Mouse (Mus musculus): ENCODE results near the gene Celf5. TPM values are rescaled to one million over a fixed set of nuclear protein-coding genes. Genes with fewer than 3 reads are reported as not detected.
A peak's percentile ranks its signal among the peaks of the same experiment; 100 is the strongest.

Celf5 gene
- total RNA-seq, 1 experiment from 2014 or later, result 0.60 TPM

GRCm38 (mm10) chr10:81485479-81486018 is 3.0 kb upstream of the Celf5 start:
- no peak for ATAC-seq (replicated peaks in 1 of 2; ENCODE audit: insufficient read depth in 1 of 2, low FRiP score in 2 of 2, low TSS enrichment in 1 of 2, low read depth in 1 of 2, poor library complexity in 2 of 2, severe bottlenecking in 2 of 2)

GRCm38 (mm10) chr10:81485060-81485449 is 2.5 kb upstream of the Celf5 start:
- ATAC-seq (replicated peaks in 1 of 2; ENCODE audit: insufficient read depth in 1 of 2, low FRiP score in 2 of 2, low TSS enrichment in 1 of 2, low read depth in 1 of 2, poor library complexity in 2 of 2, severe bottlenecking in 2 of 2), result peak in 1 of 2 experiments; percentile 31; a peak in 1 of 4 replicates

- ATAC-seq (replicated peaks in 1 of 2; ENCODE audit: insufficient read depth in 1 of 2, low FRiP score in 2 of 2, low TSS enrichment in 1 of 2, low read depth in 1 of 2, poor library complexity in 2 of 2, severe bottlenecking in 2 of 2), result no peak
These were observed 2.0 kb upstream of the Celf5 start for GRCm38 (mm10) chr10:81484441-81485059.

- peak; percentile 25 to 49; a peak in 2 of 4 replicates for ATAC-seq (replicated peaks in 1 of 2; ENCODE audit: insufficient read depth in 1 of 2, low FRiP score in 2 of 2, low TSS enrichment in 1 of 2, low read depth in 1 of 2, poor library complexity in 2 of 2, severe bottlenecking in 2 of 2)
These were observed 1.5 kb upstream of the Celf5 start for GRCm38 (mm10) chr10:81483983-81484382.

DNA sequence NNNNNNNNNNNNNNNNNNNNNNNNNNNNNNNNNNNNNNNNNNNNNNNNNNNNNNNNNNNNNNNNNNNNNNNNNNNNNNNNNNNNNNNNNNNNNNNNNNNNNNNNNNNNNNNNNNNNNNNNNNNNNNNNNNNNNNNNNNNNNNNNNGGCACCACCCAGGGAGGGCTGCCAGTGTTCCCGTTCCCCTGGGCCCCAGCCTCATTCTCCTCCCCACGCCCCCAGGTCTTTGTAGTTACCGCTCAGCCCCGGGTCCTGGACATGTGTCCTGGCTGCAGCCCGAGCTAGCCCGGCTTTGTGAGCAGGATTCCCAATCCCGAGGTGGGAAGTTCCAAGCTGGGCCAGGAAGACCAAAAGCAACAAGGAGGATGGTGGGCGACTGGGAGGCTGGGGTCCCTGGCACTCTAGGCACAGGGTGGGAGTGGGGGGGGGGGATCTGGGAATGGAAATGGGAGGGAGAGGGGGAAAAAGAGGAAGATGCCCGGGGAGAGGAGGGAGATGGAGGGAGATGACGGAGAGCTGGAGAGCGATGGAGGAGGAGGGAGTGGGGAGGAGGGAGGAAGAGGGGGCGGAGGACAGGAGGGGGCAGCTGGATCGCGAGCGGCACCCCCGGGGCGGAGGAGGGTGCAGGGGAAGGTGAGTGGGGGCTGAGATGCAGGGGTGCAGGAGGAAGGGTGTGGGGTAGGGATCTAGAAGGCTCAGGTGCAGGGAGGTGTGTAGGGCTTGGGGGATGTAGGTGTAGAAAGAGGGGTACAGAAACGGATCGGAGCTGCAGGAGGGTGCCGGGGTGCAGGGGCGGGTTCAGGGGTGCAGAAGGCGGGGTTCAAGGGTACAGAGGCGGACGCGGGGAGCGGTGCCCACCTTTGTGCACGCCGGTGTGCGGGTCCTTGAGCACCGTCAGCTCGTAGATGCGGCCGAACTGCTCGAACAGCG is 640 bp downstream of the Celf5 start:
- no peak for ATAC-seq (replicated peaks in 1 of 2; ENCODE audit: insufficient read depth in 1 of 2, low FRiP score in 2 of 2, low TSS enrichment in 1 of 2, low read depth in 1 of 2, poor library complexity in 2 of 2, severe bottlenecking in 2 of 2)

DNA sequence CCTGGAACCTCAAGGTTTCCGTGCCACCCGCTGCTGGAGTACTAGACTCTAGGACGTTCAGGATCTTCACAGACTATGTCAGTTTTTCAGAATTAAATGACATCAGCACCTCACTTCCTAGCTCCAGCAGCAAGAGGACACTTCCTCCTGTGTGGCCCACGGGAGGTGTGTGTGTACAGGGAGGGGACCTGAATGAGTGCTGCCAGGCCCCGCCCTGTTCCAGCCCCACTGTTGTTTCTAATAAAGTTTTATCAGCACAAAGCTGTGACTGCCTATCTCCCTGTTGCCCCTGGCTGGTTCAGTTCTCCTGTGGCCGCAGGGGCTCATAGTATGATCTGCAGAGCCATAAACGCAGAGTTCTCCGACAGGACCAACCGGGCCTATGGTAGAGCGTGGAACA is 8.0 kb downstream of the Celf5 start:
- no peak for ATAC-seq (replicated peaks in 1 of 2; ENCODE audit: insufficient read depth in 1 of 2, low FRiP score in 2 of 2, low TSS enrichment in 1 of 2, low read depth in 1 of 2, poor library complexity in 2 of 2, severe bottlenecking in 2 of 2)

DNA sequence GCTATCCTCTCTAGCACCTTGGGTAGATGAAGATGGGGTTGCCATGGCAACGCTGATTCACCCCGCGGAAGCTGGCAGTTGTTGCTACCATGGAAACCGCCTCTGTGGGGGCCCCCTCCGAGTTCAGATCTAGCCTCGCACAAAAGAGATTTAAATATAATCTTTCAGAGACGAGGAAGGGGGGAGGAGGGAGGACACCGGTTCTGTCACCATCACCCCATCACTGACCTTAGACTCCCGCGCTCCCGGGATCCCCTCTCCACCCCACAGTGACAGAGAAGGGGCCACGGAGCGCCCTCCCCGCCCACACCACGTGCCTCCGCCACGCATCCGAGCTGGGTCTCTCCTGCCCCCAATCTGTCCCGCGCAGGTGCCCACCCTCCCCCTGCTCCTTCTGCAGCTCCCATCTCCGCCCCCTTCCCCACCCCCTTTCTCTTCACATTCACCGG is 9.5 kb downstream of the Celf5 start:
- no peak for ATAC-seq (replicated peaks in 1 of 2; ENCODE audit: insufficient read depth in 1 of 2, low FRiP score in 2 of 2, low TSS enrichment in 1 of 2, low read depth in 1 of 2, poor library complexity in 2 of 2, severe bottlenecking in 2 of 2)

GRCm38 (mm10) chr10:81472403-81473002 is 10.0 kb downstream of the Celf5 start:
- ATAC-seq (replicated peaks in 1 of 2; ENCODE audit: insufficient read depth in 1 of 2, low FRiP score in 2 of 2, low TSS enrichment in 1 of 2, low read depth in 1 of 2, poor library complexity in 2 of 2, severe bottlenecking in 2 of 2), result no peak

- ATAC-seq (replicated peaks in 1 of 2; ENCODE audit: insufficient read depth in 1 of 2, low FRiP score in 2 of 2, low TSS enrichment in 1 of 2, low read depth in 1 of 2, poor library complexity in 2 of 2, severe bottlenecking in 2 of 2), result 0 out of 4 replicates have a peak, but pooled peaks of 1 of the 2 experiments have one; percentile 9
These were observed 12.1 kb downstream of the Celf5 start for GRCm38 (mm10) chr10:81470454-81470853.

DNA sequence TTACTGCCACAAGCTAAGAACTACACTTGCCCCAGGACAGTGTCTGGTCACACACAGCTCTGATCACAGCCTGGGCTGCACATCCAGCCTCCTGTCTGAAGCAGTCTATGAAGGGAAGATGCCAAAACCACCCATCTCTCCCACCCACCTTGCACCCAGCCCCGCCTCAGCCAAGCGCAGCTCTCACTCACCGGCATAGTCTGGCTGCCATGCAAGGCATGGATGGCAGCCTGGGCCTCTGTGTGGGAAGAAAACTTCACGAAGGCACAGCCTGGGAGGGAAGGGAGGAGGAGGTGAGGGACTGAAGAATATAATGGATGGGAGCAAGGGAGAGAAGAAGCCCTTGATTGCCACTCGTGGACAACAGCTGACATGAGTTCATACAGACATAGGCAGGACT is 13.3 kb downstream of the Celf5 start:
- no peak for ATAC-seq (replicated peaks in 1 of 2; ENCODE audit: insufficient read depth in 1 of 2, low FRiP score in 2 of 2, low TSS enrichment in 1 of 2, low read depth in 1 of 2, poor library complexity in 2 of 2, severe bottlenecking in 2 of 2)

DNA sequence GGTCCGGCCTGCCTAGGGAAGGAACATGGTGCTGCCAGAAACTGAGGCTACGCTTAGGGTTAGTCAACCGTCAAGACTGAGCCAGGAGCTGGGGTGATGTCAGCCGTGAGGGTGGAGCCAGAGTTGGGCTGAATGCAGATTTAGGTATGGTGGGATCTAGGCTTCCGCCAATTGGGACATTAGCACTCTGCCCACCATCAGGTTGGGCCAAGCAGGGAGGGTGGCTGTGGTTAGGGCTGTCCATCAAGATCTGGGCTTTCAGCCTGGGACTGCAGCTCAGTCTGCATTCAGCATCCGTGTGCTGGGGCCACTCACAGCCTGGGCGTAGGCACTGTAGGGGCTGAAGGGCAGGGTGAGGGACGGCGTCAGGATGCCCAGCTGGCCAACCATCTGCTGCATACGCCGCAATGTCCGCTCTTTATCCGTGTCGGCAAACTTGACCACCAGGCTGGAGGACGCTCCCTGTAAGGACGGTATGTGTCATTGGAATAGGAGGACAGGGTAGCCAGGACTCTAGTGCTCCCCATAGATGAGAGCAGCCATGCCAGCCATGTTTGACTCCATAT is 14.8 kb downstream of the Celf5 start:
- peak in 1 of 2 experiments; percentile 9; a peak in 1 of 4 replicates for ATAC-seq (replicated peaks in 1 of 2; ENCODE audit: insufficient read depth in 1 of 2, low FRiP score in 2 of 2, low TSS enrichment in 1 of 2, low read depth in 1 of 2, poor library complexity in 2 of 2, severe bottlenecking in 2 of 2)

DNA sequence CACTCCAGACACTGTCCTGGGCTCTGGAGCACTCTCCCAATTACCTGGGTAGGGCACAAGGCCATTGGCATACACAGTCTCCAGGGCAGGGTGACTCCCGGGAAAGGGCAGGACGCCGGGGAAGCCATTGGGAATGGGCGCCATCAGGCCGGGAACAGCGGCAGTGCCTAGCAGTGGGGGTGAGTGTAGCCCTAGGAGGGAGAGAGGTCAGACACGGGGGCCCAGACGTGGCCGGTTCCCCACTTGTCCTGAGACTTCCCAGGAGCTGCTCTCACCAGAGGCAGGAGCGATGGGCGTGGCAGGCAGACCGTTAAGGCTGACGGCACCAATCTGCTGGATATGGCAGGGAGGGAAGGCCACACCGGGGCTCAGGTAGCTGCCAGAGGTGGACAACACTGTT is 15.6 kb downstream of the Celf5 start:
- ATAC-seq (replicated peaks in 1 of 2; ENCODE audit: insufficient read depth in 1 of 2, low FRiP score in 2 of 2, low TSS enrichment in 1 of 2, low read depth in 1 of 2, poor library complexity in 2 of 2, severe bottlenecking in 2 of 2), result no peak

- ATAC-seq (replicated peaks in 1 of 2; ENCODE audit: insufficient read depth in 1 of 2, low FRiP score in 2 of 2, low TSS enrichment in 1 of 2, low read depth in 1 of 2, poor library complexity in 2 of 2, severe bottlenecking in 2 of 2), result no peak
These were observed 16.4 kb downstream of the Celf5 start for GRCm38 (mm10) chr10:81466066-81466465.

GRCm38 (mm10) chr10:81465265-81465645 is 17.3 kb downstream of the Celf5 start:
- peak in 1 of 2 experiments; percentile 19; a peak in 1 of 4 replicates for ATAC-seq (replicated peaks in 1 of 2; ENCODE audit: insufficient read depth in 1 of 2, low FRiP score in 2 of 2, low TSS enrichment in 1 of 2, low read depth in 1 of 2, poor library complexity in 2 of 2, severe bottlenecking in 2 of 2)

DNA sequence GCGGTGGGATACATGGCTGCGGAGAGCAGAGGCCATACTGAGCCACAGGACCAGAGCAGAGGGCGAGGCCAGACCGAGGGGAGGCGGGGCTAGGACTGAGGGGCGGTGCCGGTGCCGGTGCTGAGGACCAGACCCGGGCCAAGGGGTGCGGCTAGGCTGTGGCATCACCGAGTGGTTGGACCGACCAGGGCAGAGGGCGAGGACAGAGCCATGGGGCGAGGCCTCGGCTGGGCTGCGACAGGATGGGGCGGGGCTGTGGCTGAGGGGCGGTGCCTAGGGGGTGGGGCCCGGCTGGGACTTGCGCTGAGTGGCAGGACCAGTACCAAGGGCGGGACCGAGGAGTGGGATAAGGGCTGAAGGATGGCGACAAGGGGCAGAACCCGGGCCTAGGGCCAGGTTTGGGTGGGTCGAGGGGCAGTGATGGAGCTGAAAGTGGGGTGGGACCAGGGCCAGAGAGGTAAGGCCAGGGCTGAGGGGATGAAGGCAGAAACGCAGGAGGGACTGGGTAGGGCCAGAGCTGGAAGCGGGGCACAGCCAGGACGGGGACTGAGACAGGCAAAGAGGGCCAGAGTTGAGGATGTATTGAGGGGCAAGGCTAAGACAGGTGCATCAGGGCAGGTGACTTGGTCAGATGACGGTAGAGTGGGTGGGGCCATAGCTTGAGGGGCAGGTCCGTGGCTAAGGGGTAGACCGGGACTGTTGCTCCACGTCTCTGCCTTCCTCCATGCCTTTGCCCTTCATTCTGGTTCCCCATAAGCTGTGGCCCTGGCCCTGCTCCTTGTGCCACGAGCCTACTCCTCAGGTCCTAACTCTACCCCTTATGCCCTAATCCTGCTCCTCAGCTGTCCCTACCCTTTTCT is 17.9 kb downstream of the Celf5 start:
- peak; percentile 46 to 66 for ATAC-seq (replicated peaks in 1 of 2; ENCODE audit: insufficient read depth in 1 of 2, low FRiP score in 2 of 2, low TSS enrichment in 1 of 2, low read depth in 1 of 2, poor library complexity in 2 of 2, severe bottlenecking in 2 of 2)

DNA sequence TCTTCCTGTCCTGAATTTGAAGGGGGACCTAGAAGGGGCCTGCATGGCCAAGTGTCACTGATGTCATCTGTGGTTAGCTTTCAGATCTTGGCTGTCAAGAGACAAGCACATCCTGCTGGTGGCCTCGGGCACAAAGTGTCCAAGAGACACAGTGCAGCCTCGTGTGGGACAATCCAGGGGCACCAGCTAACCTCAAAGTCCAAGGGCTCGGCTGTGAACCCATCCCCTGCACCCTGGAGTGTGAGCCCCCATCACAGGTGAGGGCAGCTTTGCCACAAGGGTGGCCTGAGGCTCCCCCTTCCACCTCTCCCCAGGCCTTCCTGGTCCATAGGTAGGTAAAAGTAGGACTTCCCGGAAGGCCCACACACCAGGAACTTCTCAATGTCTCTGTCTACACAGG is 19.0 kb downstream of the Celf5 start:
- ATAC-seq (replicated peaks in 1 of 2; ENCODE audit: insufficient read depth in 1 of 2, low FRiP score in 2 of 2, low TSS enrichment in 1 of 2, low read depth in 1 of 2, poor library complexity in 2 of 2, severe bottlenecking in 2 of 2), result no peak

- no peak for ATAC-seq (replicated peaks in 1 of 2; ENCODE audit: insufficient read depth in 1 of 2, low FRiP score in 2 of 2, low TSS enrichment in 1 of 2, low read depth in 1 of 2, poor library complexity in 2 of 2, severe bottlenecking in 2 of 2)
These were observed 19.6 kb downstream of the Celf5 start for GRCm38 (mm10) chr10:81462917-81463316.

All from hematopoietic stem cell, adult 5-6 weeks (primary cell).